Mouse (Mus musculus) midbrain, embryonic 12.5 days (tissue): ENCODE data around the gene Cd79a. TPM values are rescaled to one million over a fixed set of nuclear protein-coding genes. Genes with fewer than 3 reads are reported as not detected.
A peak's percentile ranks its signal among the peaks of the same experiment; 100 is the strongest.

ENCODE experiments used
- ATAC-seq: fragments of 200-750 bp; cut with Nextera tagmentation; 2 replicates; pipeline ENCODE4 v1.8.0; 2017; ENCODE audit warnings: low read depth, moderate TSS enrichment, moderate library complexity; ENCODE audit not compliant: low FRiP score
- H3K27ac ChIP-seq: fragments of 300-500 bp; sonication (generic); replicated peaks from 2 replicates; pipeline ENCODE4 v1.5.1; 2016; ENCODE audit warnings: mild to moderate bottlenecking
- H3K27me3 ChIP-seq: fragments of 300-500 bp; sonication (generic); 2 replicates; pipeline ENCODE4 v1.6.1; 2016; ENCODE audit warnings: mild to moderate bottlenecking
- H3K36me3 ChIP-seq: fragments of 300-500 bp; sonication (generic); 2 replicates; pipeline ENCODE4 v1.6.1; 2016
- H3K4me1 ChIP-seq: fragments of 300-500 bp; sonication (generic); 2 replicates; pipeline ENCODE4 v1.6.1; 2016
- H3K4me2 ChIP-seq: fragments of 300-500 bp; sonication (generic); replicated peaks from 2 replicates; pipeline ENCODE4 v1.6.1; 2016; ENCODE audit warnings: mild to moderate bottlenecking, moderate library complexity
- H3K4me3 ChIP-seq: fragments of 300-500 bp; sonication (generic); 2 replicates; pipeline ENCODE4 v1.5.1; 2016; ENCODE audit warnings: mild to moderate bottlenecking
- H3K9ac ChIP-seq: fragments of 300-500 bp; sonication (generic); replicated peaks from 2 replicates; pipeline ENCODE4 v1.6.1; 2016; ENCODE audit warnings: mild to moderate bottlenecking, moderate library complexity
- H3K9me3 ChIP-seq: fragments of 300-500 bp; sonication (generic); 2 replicates; pipeline ENCODE4 v1.6.1; 2016; ENCODE audit warnings: mild to moderate bottlenecking
- WGBS: fragments of 180-500 bp; shearing (Covaris S2); methylation state at CpG from one replicate; pipeline ENCODE4 v1.1.7; 2016; 5-methylcytosine and 5-hydroxymethylcytosine counted together
- polyA plus RNA-seq: library from polyadenylated mRNA; unstranded; fragments of >200 nt; fragmentation: Nextera tagmentation; extraction: Ambion mirVana; gene quantifications from 2 replicates; pipeline ENCODE4 v1.2.1, GENCODE M21; 2016

Cd79a gene
- polyA plus RNA-seq, 1 experiment from 2014 or later: 0.36 TPM

- H3K4me1 ChIP-seq: peaks cover 39% of the 10 kb centered on the region
- ATAC-seq: no peak
- WGBS: 4% methylated on average over 7 of the region's 7 CpGs
- no peak overlapping the region for H3K4me3 ChIP-seq
- H3K9me3 ChIP-seq: no peaks in the 10 kb centered on the region
- no peaks in the 10 kb centered on the region for H3K36me3 ChIP-seq
- peaks cover 100% of the 10 kb centered on the region for H3K27me3 ChIP-seq
- no peak overlapping the region for H3K9ac ChIP-seq
- H3K4me2 ChIP-seq: no peak overlapping the region
- no peak overlapping the region for H3K27ac ChIP-seq
Observed at GRCm38 (mm10) chr7:24947316-24948048, 50.3 kb downstream of the Cd79a start.

GRCm38 (mm10) chr7:24948774-24949173, 51.6 kb downstream of the Cd79a start:
- Histone ChIP-seq H3K27ac (0 out of 2 replicates have a peak overlapping the region, but pooled peaks have one; percentile 15), H3K9ac (peak overlapping the region; percentile 43), H3K4me2 (peak overlapping the region; percentile 44), H3K4me1 (peaks cover 46% of the 10 kb centered on the region), H3K9me3 (no peaks in the 10 kb centered on the region), H3K4me3 (peak overlapping the region; percentile 18), H3K36me3 (no peaks in the 10 kb centered on the region), H3K27me3 (peaks cover 99% of the 10 kb centered on the region)
- WGBS: 2% methylated on average over 29 of the region's 29 CpGs
- no peak for ATAC-seq

GRCm38 (mm10) chr7:24949958-24950623, 52.9 kb downstream of the Cd79a start:
- H3K4me1 ChIP-seq: peaks cover 48% of the 10 kb centered on the region
- H3K9me3 ChIP-seq: no peaks in the 10 kb centered on the region
- no peak overlapping the region for H3K4me3 ChIP-seq
- H3K4me2 ChIP-seq: peak overlapping the region; percentile 44; the same call in 1 of the 2 replicates
- peaks cover 99% of the 10 kb centered on the region for H3K27me3 ChIP-seq
- H3K36me3 ChIP-seq: no peaks in the 10 kb centered on the region
- peak; percentile 67 for ATAC-seq
- WGBS: under 1% methylated on average over 8 of the region's 8 CpGs
- no peak overlapping the region for H3K9ac ChIP-seq
- peak overlapping the region; percentile 50 for H3K27ac ChIP-seq

Other genes with a start within 250 kb of the Cd79a start
- gene Tex101, start 220.7 kb upstream of the Cd79a start, polyA plus RNA-seq: not detected in 2 replicates
- not detected in 2 replicates for gene BC049730, start 188.1 kb upstream of the Cd79a start, polyA plus RNA-seq
- gene Gm4763, start 170.5 kb upstream of the Cd79a start, polyA plus RNA-seq: not detected in 2 replicates
- gene Cd177, start 137.1 kb upstream of the Cd79a start, polyA plus RNA-seq: not detected in 2 replicates
- not detected in 2 replicates for gene Ceacam10, start 120.2 kb upstream of the Cd79a start, polyA plus RNA-seq
- 23.7 and 24.8 TPM in 2 replicates for gene Gm9844, start 35.2 kb upstream of the Cd79a start, polyA plus RNA-seq
- not detected in 2 replicates for gene Lypd4, start 27.4 kb upstream of the Cd79a start, polyA plus RNA-seq
- not detected in 2 replicates for gene Dmrtc2, start 27.3 kb upstream of the Cd79a start, polyA plus RNA-seq
- gene Rps19, start 13.0 kb upstream of the Cd79a start, polyA plus RNA-seq: 1,467 and 1,476 TPM in 2 replicates
- gene Arhgef1, start 5.5 kb downstream of the Cd79a start, polyA plus RNA-seq: 78.6 and 79.4 TPM in 2 replicates
- 3.6 and 5.9 TPM in 2 replicates for gene Gm4881, start 47.1 kb downstream of the Cd79a start, polyA plus RNA-seq
- gene Rabac1, start 75.4 kb downstream of the Cd79a start, polyA plus RNA-seq: 111 and 118 TPM in 2 replicates
- gene Atp1a3, start 108.6 kb downstream of the Cd79a start, polyA plus RNA-seq: 77.8 and 86.3 TPM in 2 replicates
- gene Grik5, start 175.0 kb downstream of the Cd79a start, polyA plus RNA-seq: 14.9 and 18.1 TPM in 2 replicates
- 42.2 and 42.8 TPM in 2 replicates for gene Zfp574, start 175.2 kb downstream of the Cd79a start, polyA plus RNA-seq